In genomic region chr12:3928841-3929240, GRCm38 (mm10) we compare ENCODE assay signal across 10 mouse cellular contexts. TPM values are rescaled to one million over a fixed set of nuclear protein-coding genes. Genes with fewer than 3 reads are reported as not detected.
A peak's percentile ranks its signal among the peaks of the same experiment; 100 is the strongest.
DNase-seq lines count a peak whose midpoint lies in the region; ATAC-seq and TF ChIP-seq lines count a peak whose summit lies in the region.
"Had no signal": no experiment of that assay in that cellular context is flagged by ENCODE, and none has a peak within 500 bp of the region (broad histone marks: within the 10 kb centered on the region; RNA-seq: fewer than 3 reads in every experiment).

No protein-coding gene starts in this region.

- no peak overlapping the region for H3K9ac ChIP-seq in hindbrain, embryonic 12.5 days
- H3K9ac ChIP-seq: limb, embryonic 15.5 days had no signal

- TF ChIP-seq CTCF in lung, adult 2 months (IDR thresholded peaks at IDR 0.05; ENCODE audit: insufficient read depth, low read length), result peak; percentile 28; the same call in 1 of the 2 replicates
- peak; percentile 73 for TF ChIP-seq CTCF in cortical plate, adult 2 months (IDR thresholded peaks at IDR 0.05; ENCODE audit: extremely low read depth, insufficient read depth, low read length)

- H3K4me3 ChIP-seq in lung, adult 2 months (replicated peaks; ENCODE audit: extremely low read depth, low read depth, low read length), result no peak overlapping the region
- H3K4me3 ChIP-seq in cortical plate, adult 2 months (ENCODE audit: insufficient read depth, low read length), result no peak overlapping the region
- H3K4me3 ChIP-seq in midbrain, embryonic 10.5 days, result no peak overlapping the region
- no peak overlapping the region for H3K4me3 ChIP-seq in hindbrain, embryonic 12.5 days
- H3K4me3 ChIP-seq: limb, embryonic 15.5 days; myocyte had no signal

- 67% methylated on average over 3 of the region's 3 CpGs for WGBS in lung, adult 2 months
- WGBS in midbrain, embryonic 10.5 days, result 83% methylated on average over 3 of the region's 3 CpGs
- 90% methylated on average over 3 of the region's 3 CpGs for WGBS in hindbrain, embryonic 12.5 days

- no peak for TF ChIP-seq POLR2A in lung, adult 2 months (IDR thresholded peaks at IDR 0.05; ENCODE audit: borderline replicate concordance, extremely low read depth, low read depth, low read length)
- no peak for TF ChIP-seq POLR2A in cortical plate, adult 2 months (IDR thresholded peaks at IDR 0.05; ENCODE audit: extremely low read depth, insufficient read depth, low read length)

- no peak overlapping the region for H3K4me2 ChIP-seq in hindbrain, embryonic 12.5 days (replicated peaks)
- H3K4me2 ChIP-seq: limb, embryonic 15.5 days had no signal

- H3K36me3 ChIP-seq in midbrain, embryonic 10.5 days, result no peaks in the 10 kb centered on the region
- H3K36me3 ChIP-seq in hindbrain, embryonic 12.5 days, result no peaks in the 10 kb centered on the region
- H3K36me3 ChIP-seq: limb, embryonic 15.5 days had no signal

- H3K4me1 ChIP-seq in lung, adult 2 months (ENCODE audit: control insufficient read depth, insufficient read depth, low read length), result no peaks in the 10 kb centered on the region
- no peaks in the 10 kb centered on the region for H3K4me1 ChIP-seq in cortical plate, adult 2 months (ENCODE audit: control insufficient read depth, insufficient read depth, low read length)
- no peaks in the 10 kb centered on the region for H3K4me1 ChIP-seq in midbrain, embryonic 10.5 days
- H3K4me1 ChIP-seq in hindbrain, embryonic 12.5 days, result no peaks in the 10 kb centered on the region
- H3K4me1 ChIP-seq: limb, embryonic 15.5 days had no signal

- peak; percentile 50 for DNase-seq in gastrocnemius, adult 18-20 months (ENCODE audit: low spot score)
- no peak for DNase-seq in gastrocnemius, postnatal 10 days
- no peak for DNase-seq in lung, adult 2 months
- no peak for DNase-seq in lung, postnatal 25 days (ENCODE audit: low spot score)
- DNase-seq in right cerebral cortex, postnatal 25 days, result peak; percentile 24
- no peak for DNase-seq in midbrain, embryonic 10.5 days (ENCODE audit: low spot score)

- no peak for ATAC-seq in hindbrain, embryonic 12.5 days (ENCODE audit: low FRiP score)

- no peaks in the 10 kb centered on the region for H3K27me3 ChIP-seq in midbrain, embryonic 10.5 days (ENCODE audit: low read depth, poor library complexity, severe bottlenecking)
- H3K27me3 ChIP-seq in hindbrain, embryonic 12.5 days, result no peaks in the 10 kb centered on the region
- H3K27me3 ChIP-seq: limb, embryonic 15.5 days had no signal

- no peaks in the 10 kb centered on the region for H3K9me3 ChIP-seq in midbrain, embryonic 10.5 days (replicated peaks)
- no peaks in the 10 kb centered on the region for H3K9me3 ChIP-seq in hindbrain, embryonic 12.5 days (replicated peaks)
- H3K9me3 ChIP-seq: limb, embryonic 15.5 days had no signal

- H3K27ac ChIP-seq in cortical plate, adult 2 months (ENCODE audit: insufficient read depth, low read length), result no peak overlapping the region
- H3K27ac ChIP-seq in midbrain, embryonic 10.5 days (replicated peaks), result no peak overlapping the region
- no peak overlapping the region for H3K27ac ChIP-seq in hindbrain, embryonic 12.5 days
- H3K27ac ChIP-seq: limb, embryonic 15.5 days had no signal

RNA-seq across cellular contexts. Expression of gene Pomc, which starts 25.9 kb away (rescaled TPM):
- total RNA-seq in gastrocnemius, adult 18-20 months (2021), result not detected
- total RNA-seq in gastrocnemius, postnatal 10 days (2021), result under 1 TPM; 0.49 to 0.54 TPM
- polyA plus RNA-seq in lung, adult 2 months (2012; rRNA removed), result 0.44 and 0.73 TPM in 2 replicates
- polyA plus RNA-seq in cortical plate, adult 2 months (2012; rRNA removed), result 4.2 and 4.5 TPM in 2 replicates
- polyA plus RNA-seq in midbrain, embryonic 10.5 days (2016; fragmentation: Nextera tagmentation; extraction: Ambion mirVana), result 7.8 and 8.2 TPM in 2 replicates
- 5.1 and 6.4 TPM in 2 replicates for polyA plus RNA-seq in hindbrain, embryonic 12.5 days (2016; fragmentation: Nextera tagmentation; extraction: Ambion mirVana)
- polyA plus RNA-seq: myocyte had no signal

Comparison
In these comparisons a context has a peak if more than half of its experiments do, and no peak if none do; other contexts are left out.
1. DNase-seq: peak in gastrocnemius, adult 18-20 months (single experiment) and right cerebral cortex, postnatal 25 days (single experiment); none in gastrocnemius, postnatal 10 days (single experiment), lung, adult 2 months (single experiment), lung, postnatal 25 days (single experiment) and midbrain, embryonic 10.5 days (single experiment).